In genomic region chr3:28196786-28197185, GRCm38 (mm10) we compare ENCODE assay signal across 19 mouse cellular contexts.
DNase-seq lines count a peak whose midpoint lies in the region.
"Had no signal": no experiment of that assay in that cellular context is flagged by ENCODE, and none has a peak within 500 bp of the region (broad histone marks: within the 10 kb centered on the region; RNA-seq: fewer than 3 reads in every experiment).

No protein-coding gene starts in this region.

- no peaks in the 10 kb centered on the region for H3K36me3 ChIP-seq in heart, embryonic 10.5 days
- H3K36me3 ChIP-seq: embryonic facial prominence, embryonic 15.5 days; forebrain, embryonic 15.5 days; heart, embryonic 15.5 days; hindbrain, embryonic 15.5 days had no signal

- no peak overlapping the region for H3K27ac ChIP-seq in heart, embryonic 10.5 days
- H3K27ac ChIP-seq: embryonic facial prominence, embryonic 15.5 days; forebrain, embryonic 15.5 days; heart, embryonic 15.5 days; hindbrain, embryonic 15.5 days had no signal

- peak; percentile 10 to 15 for DNase-seq in heart, adult 18-20 months
- no peak for DNase-seq in heart, postnatal 25 days (ENCODE audit: low spot score)
- DNase-seq in heart, postnatal 10 days, result peak; percentile 21 to 24
- DNase-seq in heart, embryonic 10.5 days (ENCODE audit: low spot score), result no peak
- peak; percentile 19 for DNase-seq in testis, postnatal 10 days (ENCODE audit: low spot score)
- DNase-seq in testis, postnatal 14 days (ENCODE audit: low spot score), result no peak
- DNase-seq in cerebellum, adult 11-12 months, result no peak
- DNase-seq: adrenal gland, adult 8-10 months; adrenal gland, postnatal 36 days; cerebellum, adult 8-10 months; cerebellum, postnatal 14 days; embryo, embryonic 11 days; gastrocnemius, postnatal 14 days; kidney, adult 2 months had no signal

- H3K4me1 ChIP-seq in heart, embryonic 10.5 days, result peaks cover 6% of the 10 kb centered on the region; the same call in 1 of the 2 replicates
- H3K4me1 ChIP-seq: forebrain, embryonic 15.5 days; hindbrain, embryonic 15.5 days had no signal

- no peaks in the 10 kb centered on the region; the same call in 1 of the 2 replicates for H3K9me3 ChIP-seq in heart, embryonic 10.5 days
- H3K9me3 ChIP-seq: forebrain, embryonic 15.5 days; heart, embryonic 15.5 days; hindbrain, embryonic 15.5 days had no signal

- WGBS in heart, embryonic 10.5 days, result 58% methylated on average over 1 of the region's 1 CpGs

- no peaks in the 10 kb centered on the region for H3K27me3 ChIP-seq in heart, embryonic 10.5 days (ENCODE audit: insufficient read depth, poor library complexity, severe bottlenecking)
- H3K27me3 ChIP-seq: CH12.LX; embryonic facial prominence, embryonic 15.5 days; forebrain, embryonic 15.5 days; heart, embryonic 15.5 days; hindbrain, embryonic 15.5 days had no signal

- intact Hi-C loops in heart, postnatal 25 days (cut with DNase I), result no loop called here
- intact Hi-C loops in heart, postnatal 10 days (cut with DNase I), result no loop called here

- H3K4me3 ChIP-seq in heart, embryonic 10.5 days, result no peak overlapping the region
- H3K4me3 ChIP-seq: embryonic facial prominence, embryonic 15.5 days; forebrain, embryonic 15.5 days; heart, embryonic 15.5 days; hindbrain, embryonic 15.5 days had no signal

Comparison
In these comparisons a context has a peak if more than half of its experiments do, and no peak if none do; other contexts are left out.
1. DNase-seq: peak in heart, adult 18-20 months (2 of 2), heart, postnatal 10 days (2 of 2) and testis, postnatal 10 days (single experiment); none in heart, postnatal 25 days (single experiment), heart, embryonic 10.5 days (single experiment), testis, postnatal 14 days (single experiment) and cerebellum, adult 11-12 months (single experiment).